Mouse (Mus musculus) spleen, adult 2 months (tissue): ENCODE measurements at regions not wholly inside any gene's neighbourhood (a gene's known extent, or its start where the extent isn't known, plus 50 kb on each side); places are given as distances from the start of the nearest gene placed in this dataset.
"Not testable (repeated sequence)": the region's sequence is repeated elsewhere in the genome, so short reads cannot be mapped to it uniquely, and the experiment has no call there.

Experiments used
- CTCF ChIP-seq: fragments of 200-500 bp; IDR thresholded peaks from 2 replicates; pipeline ENCODE4 v1.5.1; 2011; ENCODE audit warnings: mild to moderate bottlenecking, inconsistent platforms; ENCODE audit not compliant: insufficient read depth, insufficient read length, insufficient replicate concordance; ENCODE audit errors: extremely low read depth
- POLR2A ChIP-seq: fragments of 200-500 bp; IDR thresholded peaks from 2 replicates; pipeline ENCODE4 v1.6.1; 2011; ENCODE audit warnings: low read depth, low read length, inconsistent platforms

DNA sequence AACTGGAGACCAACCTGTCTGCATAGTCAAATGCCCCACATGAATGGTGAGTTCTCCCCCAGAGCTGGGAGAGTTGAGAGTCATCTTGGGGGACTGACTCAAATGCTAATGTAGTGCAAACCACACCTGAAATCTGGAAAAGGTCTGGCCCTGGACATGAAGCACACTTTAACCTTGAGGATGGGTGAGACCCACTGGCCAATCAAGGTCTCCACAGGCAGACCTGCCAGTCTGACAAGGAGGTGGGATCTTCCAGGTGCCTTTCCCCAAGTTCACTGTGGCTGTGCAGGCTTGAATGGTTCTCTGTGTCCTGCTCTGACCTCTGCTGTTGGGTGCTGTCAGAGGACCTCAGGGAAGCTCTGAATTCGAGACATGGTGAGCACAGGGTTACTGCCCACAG is 269.6 kb downstream of the Gm21863 start:
- not testable (repeated sequence) for TF ChIP-seq POLR2A, CTCF
